Mouse (Mus musculus): Measurements from ENCODE around the gene H2-DMb2.

DNA sequence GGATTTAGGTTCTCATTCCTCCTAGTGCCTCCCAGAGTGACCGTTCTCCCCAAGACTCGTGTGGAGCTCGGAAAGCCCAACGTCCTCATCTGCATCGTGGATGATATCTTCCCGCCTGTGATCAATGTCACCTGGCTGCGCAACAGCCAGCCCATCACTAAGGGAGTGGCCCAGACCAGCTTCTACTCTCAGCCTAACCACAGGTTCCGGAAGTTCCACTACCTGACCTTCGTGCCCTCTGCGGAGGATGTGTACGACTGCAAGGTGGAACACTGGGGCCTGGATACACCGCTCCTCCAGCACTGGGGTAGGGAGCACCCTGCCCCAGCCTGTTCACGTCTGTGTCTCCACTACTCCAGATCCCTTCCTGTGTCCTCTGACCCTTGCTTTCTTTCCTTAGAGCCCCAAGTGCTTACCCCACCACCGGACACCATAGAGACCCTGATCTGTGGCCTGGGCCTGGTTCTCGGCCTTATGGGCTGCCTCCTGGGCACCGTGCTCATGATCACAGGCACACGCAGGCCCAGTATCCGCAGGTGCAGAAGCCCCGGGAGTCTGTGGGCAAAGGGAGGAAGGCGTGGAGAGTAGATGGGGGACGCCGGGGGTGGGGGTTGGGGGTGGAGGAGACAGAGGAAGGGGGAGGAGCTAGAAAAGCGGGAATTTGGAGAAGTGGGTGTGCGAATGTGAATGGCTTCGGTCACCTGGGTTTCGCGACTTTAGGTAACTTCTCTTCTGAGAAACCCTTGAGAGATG lies 48.6 kb upstream of the H2-DMb2 start:
- TF ChIP-seq EP300 (IDR thresholded peaks at IDR 0.05; ENCODE audit: insufficient read depth, low read depth, low read length) (no peak), POLR2A (IDR thresholded peaks at IDR 0.05; ENCODE audit: insufficient read depth, low read length) (no peak)

All from ES-Bruce4 (cell line).